Mouse (Mus musculus): ENCODE measurements around the gene Ncoa7.

DNA sequence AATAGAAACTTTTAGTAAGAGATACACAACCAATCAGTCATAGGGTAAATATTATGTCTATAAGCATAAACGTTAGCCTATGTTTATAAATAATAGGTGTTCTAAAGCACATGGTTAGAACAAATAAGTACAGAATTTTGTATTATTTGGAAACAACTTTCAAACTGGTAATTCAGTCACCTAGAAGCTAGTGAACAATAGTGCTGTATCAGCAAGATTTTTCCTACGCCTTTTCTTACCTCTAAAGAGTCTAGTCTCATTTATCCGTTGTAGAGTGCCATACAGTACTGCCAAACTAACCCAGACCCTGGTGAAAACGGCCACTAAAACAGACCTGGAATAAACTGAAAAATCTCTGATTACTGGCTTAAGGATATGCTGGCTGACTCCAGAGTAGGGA is 190.1 kb downstream of the Ncoa7 start:
- TF ChIP-seq CTCF (IDR thresholded peaks at IDR 0.05; ENCODE audit: borderline replicate concordance, extremely low read depth, insufficient read depth, insufficient read length) (no peak), POLR2A (IDR thresholded peaks at IDR 0.05; ENCODE audit: borderline replicate concordance, extremely low read depth, insufficient read depth, insufficient read length, poor library complexity, severe bottlenecking) (no peak)

Data from brain, embryonic 14.5 days (tissue).